Mouse (Mus musculus): ENCODE measurements around the gene Ces3b. TPM values are rescaled to one million over a fixed set of nuclear protein-coding genes. Genes with fewer than 3 reads are reported as not detected.
"Not testable (repeated sequence)": the region's sequence is repeated elsewhere in the genome, so short reads cannot be mapped to it uniquely, and the experiment has no call there.

Gene Ces3b
- not detected for total RNA-seq (2021)

DNA sequence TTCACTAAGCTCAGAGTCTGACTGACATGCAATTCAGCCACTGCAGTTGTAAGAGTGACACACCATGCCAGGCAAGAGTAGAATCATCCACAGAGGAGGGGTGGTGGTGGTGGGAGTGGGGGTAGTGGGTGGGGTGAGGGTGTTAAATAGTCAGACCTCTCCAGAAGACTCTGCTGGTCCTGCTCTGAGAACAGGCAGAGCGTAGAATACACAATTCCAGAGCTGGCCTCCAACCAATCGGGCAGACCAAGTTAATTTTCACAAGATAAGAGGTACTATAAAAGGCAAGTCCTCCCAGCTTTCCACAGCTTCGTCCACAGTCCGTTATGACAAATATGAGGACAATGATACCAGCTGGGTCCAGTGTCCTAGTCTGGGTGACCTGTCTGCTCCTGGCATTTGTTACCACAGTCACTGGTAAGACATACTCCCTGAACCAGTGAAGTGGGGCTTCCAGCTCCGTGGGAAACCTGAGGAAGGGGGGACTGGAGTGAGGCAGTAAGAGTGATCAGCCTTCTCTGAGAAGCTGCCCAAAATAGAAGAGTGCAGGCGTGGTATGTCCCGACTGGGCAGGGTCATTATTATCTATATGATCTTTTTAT lies at the start of gene Ces3b:
TSS of gene Ces3b (plus strand) at position 305 of the 602 bp plus-strand sequence.
- DNase-seq, result no peak
- intact Hi-C loops (cut with DNase I), result no loop called here

DNA sequence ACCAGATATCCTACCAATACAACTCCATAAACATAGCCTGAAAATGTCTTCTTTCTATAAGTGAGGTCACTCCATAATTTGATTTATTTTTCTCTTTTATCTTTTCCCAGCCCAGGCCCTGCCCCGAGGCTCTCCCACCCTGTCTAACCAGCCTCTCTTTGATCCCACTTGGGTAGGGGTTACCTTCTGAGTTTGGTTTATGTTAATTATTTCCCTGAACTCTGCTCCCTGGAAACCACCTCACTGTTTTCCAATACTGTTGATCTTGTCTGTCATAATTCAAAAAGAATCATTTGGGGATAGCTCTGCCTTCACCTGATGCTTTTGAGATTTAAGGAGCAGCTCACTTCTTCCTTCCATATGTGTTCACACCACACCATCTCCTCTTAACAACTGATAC lies 40.0 kb upstream of the Ces3b start:
- intact Hi-C loops (cut with DNase I), result no loop called here
- no peak for DNase-seq

DNA sequence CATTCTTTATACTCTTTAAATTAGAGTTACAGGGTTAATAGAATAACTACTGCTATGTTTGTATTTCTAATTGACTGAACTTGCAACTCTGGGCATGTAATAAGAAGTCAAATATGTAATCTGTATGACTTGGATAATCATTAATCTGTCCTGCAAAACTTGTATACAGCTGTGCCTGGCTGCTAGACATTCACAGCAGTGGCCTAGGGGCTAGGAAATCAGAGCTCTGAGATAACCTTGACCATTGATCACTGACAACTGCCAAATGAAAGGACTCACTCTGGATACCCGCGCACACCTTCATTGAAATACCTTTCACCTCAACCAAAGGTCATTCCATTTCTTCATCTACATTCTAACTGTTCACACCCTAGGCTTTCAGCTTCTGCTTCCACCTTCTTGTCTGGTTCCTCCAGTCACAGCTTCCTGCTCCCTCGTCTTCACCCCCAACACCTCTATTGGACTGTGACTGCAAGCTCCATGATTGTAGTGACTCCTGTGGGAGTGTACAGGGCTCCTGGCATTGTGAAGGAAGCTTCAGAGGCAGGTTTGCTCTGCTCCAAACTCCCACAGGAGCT lies 37.6 kb upstream of the Ces3b start:
- intact Hi-C loops (cut with DNase I), result no loop called here
- DNase-seq, result no peak

DNA sequence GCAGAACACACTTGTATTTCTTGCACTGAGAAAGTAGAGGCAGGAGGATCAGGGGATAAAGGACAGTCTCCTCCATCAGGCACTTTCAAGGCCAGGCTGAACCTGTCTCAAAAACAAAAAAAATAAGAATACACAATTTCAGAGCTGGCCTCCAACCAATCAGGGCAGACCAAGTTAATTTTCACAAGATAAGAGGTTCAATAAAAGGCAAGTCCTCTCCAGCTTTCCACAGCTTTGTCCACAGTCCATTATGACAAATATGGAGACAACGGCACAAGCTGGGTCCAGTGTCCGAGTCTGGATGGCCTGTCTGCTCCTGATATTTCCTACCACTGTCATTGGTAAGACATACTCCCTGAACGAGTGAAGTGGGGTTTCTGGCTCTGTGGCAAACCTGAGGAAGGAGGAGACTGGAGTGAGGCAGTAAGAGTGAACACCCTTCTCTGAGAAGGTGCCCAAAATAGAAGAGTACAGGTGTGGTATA lies 35.1 kb upstream of the Ces3b start, which contains the start of gene Ces3a:
TSS of gene Ces3a (plus strand) at position 231 of the 484 bp plus-strand sequence.
- intact Hi-C loops (cut with DNase I), result no loop called here

DNA sequence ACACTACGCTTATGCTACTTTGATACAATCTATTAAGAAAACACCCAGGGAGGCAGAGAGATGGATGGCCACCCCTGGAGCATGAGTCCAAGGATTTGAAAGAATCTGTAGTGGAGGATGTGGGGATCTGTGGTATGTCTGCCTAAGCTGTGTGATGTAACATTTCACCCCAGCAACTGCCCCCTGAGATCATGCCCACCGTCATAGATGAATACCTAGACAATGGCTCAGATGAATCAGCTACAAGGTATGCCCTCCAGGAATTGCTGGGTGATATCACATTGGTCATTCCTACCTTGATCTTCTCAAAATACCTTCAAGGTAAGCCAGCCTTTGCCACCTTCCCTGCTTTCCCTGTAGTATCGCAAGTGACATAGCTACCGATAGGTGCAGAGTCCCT lies 27.3 kb upstream of the Ces3b start:
- intact Hi-C loops (cut with DNase I), result no loop called here
- DNase-seq, result no peak

More for the DNA sequence above, 35.1 kb upstream of the Ces3b start, which contains the start of gene Ces3a:
- DNase-seq, result no peak

DNA sequence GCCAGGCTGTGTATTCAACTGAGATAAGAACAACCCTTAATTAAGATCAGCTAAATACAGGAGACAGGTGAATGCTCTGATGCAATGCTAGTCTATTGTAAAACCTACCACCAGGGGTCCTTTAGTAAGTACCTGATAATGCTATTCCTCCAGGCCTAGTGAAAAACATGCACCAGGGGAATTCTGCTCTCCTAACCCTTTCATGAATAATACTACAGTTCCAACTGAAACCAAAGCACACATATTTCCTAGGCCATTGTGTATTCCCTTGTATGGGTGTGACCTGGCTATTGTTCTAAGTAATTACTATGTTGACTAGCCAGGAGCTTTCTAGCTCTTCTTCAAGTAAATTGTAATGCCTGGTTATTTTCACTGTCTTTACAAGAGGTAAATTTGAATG lies 23.5 kb upstream of the Ces3b start:
- no peak for DNase-seq
- intact Hi-C loops (cut with DNase I), result no loop called here

DNA sequence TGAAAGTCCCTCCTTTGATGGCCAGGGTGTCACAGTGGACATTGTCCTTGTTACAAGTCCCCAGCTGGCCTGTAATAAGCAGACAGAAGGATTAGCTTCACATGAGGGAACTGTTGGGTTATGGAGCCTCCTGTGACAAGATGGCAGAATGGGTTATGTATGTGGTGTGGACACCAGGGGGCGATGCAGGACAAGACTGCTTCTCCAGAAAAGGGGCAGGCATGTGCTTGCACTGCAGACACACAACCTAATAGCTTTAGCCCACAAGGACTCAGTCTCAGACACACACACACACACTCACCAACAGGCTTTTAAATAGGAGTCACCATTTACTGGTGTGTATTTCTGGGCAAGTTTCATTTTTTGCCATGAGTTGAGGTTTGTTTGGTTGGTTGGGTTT lies 16.8 kb upstream of the Ces3b start:
- intact Hi-C loops (cut with DNase I), result no loop called here
- peak; percentile 67 for DNase-seq

DNA sequence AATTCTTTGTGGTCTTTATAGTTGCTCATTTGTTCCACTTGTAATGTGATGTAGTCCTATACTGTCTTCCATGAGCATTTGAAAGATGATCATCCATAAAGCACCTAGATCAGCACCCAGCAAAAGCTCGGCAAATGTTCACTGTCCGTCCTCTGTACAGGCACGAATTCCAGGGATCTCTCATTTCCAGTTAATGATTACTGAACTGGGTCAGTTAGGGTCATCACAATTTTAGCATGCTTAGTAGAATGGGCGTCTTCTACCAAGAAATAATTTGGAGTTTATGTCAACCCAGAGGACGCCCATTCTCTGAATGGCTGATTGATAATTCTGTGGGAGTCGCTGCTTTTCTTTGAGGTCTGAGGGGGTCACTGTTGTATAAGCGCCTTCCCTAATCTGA lies 15.6 kb upstream of the Ces3b start:
- intact Hi-C loops (cut with DNase I); DNase-seq: not testable (repeated sequence)

DNA sequence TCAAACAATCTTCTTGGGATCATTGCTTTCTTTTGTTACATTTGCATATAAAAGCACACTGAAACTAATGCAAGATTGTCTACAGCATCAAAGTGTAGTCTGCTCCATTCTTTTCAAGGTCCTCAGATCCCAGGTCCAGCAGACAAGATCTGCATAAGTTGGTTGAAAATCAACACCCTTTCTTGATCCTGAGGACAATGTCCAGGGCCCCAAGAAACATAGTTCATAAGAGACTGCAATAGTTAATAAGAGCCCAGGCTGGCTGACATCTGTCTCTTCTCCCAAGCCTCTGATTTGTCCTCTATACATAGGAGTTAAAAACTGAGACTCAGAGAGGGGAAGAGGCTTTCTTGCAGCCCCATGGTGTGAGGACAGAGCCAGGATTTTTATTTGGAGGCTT lies 14.6 kb upstream of the Ces3b start:
- intact Hi-C loops (cut with DNase I), result no loop called here

DNA sequence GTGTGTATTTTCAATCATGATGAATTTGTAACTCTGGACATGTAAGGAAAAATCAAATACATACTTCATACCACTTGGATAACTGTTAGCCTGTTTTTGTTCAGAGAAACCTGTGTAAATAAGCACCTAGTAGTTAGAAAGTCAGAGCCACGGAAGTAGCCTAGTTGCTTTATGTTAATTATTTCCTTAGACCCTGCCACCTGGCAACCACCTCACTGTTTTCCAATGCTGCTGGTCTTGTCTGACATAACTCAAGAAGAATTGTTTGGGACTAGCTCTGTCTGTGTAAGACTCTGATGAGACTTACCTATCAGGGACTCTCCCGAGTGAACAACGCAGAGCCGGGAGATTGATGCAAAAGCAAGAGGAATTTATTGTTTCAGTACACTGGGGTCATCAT lies 7.0 kb upstream of the Ces3b start:
- intact Hi-C loops (cut with DNase I), result no loop called here

More for the DNA sequence above, 14.6 kb upstream of the Ces3b start:
- no peak for DNase-seq

DNA sequence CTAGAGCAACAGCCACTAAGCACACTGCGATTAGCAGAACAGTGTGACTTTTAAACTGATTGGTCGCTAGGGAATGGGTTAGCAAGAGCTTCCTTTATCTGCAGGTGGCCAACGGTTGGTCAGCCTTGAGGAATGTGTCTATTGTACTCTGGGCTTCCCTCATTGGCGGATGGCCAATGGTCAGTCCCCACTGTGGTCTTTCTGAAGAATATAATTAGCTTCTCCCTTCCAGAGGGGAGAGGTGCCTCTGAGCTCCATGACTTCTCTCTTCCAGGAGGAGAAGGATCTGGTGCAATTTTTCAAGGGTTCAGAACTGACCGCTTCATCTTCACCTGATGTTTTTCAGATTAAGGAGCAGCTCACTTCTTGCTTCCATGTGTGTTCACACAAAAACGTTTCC lies 6.5 kb upstream of the Ces3b start:
- intact Hi-C loops (cut with DNase I), result no loop called here
- no peak for DNase-seq

More for the DNA sequence above, 7.0 kb upstream of the Ces3b start:
- DNase-seq, result no peak

DNA sequence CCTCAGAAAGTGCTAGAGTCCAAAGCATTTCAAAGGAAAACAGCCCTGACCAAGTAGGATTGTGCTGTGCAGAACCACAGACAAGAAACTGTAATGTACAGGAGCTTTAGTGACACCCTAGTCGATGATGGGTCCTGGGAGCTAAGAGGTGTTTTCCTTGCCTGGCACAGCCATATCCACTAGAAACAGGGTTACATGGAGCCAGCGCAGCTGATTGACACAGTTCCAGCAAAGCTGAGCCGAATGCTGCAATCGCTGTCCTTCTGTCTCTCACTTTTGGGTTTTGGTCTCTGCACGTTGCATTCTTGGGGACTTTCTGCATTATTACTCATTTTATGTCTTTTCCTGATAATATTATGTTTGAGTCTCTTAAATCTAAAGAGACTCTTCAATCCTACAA lies 5.0 kb upstream of the Ces3b start:
- no peak for DNase-seq
- intact Hi-C loops (cut with DNase I), result no loop called here

DNA sequence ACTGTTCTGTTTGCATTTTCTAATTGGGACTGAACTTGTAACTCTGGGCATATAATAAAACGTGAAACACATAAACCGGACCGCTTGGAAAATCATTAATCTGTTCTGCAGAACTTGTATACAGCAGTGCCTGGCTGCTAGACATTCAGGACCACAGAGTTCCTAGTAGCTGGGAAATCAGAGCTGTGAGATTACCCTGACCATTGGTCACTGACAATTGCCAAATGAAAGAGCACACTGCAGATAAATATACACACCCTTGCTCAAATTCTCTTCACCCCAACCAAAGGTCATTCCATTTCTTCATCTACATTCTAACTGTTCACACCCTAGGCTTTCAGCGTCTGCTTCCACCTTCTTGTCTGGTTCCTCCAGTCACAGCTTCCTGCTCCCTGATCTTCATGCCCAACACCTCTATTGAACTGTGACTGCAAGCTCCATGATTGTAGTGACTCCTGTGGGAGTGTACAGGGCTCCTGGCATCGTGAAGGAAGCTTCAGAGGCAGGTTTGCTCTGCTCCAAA lies 2.7 kb upstream of the Ces3b start:
- intact Hi-C loops (cut with DNase I), result no loop called here
- no peak for DNase-seq

DNA sequence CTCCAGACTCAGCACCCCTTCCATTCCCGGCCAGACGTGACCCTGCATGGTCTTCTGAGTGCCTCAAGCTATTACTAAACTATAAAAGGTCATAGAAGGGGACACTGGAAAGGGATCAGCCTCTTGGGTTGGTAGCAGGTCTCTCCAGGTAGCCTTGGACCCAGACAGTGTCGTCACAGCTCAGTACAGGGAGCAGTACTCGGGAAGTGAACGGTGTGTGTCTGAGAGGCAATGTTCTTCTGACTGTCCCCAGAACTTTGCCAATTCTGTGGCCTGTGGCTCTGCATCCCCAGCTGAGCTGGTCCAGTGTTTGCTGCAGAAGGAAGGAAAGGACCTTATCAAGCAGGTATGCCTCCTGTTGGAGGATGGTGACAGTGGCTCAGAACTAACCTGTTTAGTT lies 4.6 kb downstream of the Ces3b start:
- intact Hi-C loops (cut with DNase I); DNase-seq: not testable (repeated sequence)

DNA sequence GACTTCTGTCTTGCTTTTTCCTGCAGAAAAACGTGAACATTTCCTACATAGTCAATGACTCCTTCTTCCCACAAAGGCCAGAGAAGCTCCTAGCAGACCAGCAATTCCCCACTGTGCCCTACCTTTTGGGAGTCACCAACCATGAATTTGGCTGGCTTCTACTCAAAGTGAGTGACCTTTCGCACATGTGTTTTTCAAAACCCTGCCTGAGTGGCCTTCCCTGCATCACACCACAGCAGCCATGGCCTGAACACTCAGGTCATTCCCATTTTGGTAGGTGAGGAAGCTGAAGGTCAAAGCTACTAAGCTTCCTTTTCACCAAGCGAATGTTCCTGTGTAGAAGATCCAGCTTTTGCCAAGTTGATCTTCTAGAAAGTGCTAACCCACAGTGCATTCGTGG lies 5.0 kb downstream of the Ces3b start:
- intact Hi-C loops (cut with DNase I), result no loop called here

DNA sequence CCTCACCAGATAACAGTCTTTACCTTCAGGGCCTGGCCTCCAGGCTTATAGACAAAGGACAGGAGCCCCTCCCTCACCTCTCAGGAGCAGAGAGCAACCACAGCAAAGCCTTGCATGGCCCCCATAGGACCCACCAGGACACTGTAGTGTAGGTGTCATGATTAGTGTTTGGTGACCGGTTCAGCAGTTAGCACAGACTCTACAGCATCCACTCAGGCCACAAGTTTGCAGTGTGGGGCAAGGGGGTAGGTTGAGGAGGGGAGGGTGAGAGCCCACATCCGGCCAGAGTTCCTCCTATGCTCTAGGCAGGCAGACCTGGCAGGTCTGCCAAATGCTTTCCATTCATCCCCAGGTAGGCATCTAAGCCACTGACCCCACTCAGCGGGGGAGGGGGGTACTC lies 10.4 kb downstream of the Ces3b start:
- no peak for DNase-seq
- intact Hi-C loops (cut with DNase I), result no loop called here

More for the DNA sequence above, 5.0 kb downstream of the Ces3b start:
- DNase-seq, result no peak

DNA sequence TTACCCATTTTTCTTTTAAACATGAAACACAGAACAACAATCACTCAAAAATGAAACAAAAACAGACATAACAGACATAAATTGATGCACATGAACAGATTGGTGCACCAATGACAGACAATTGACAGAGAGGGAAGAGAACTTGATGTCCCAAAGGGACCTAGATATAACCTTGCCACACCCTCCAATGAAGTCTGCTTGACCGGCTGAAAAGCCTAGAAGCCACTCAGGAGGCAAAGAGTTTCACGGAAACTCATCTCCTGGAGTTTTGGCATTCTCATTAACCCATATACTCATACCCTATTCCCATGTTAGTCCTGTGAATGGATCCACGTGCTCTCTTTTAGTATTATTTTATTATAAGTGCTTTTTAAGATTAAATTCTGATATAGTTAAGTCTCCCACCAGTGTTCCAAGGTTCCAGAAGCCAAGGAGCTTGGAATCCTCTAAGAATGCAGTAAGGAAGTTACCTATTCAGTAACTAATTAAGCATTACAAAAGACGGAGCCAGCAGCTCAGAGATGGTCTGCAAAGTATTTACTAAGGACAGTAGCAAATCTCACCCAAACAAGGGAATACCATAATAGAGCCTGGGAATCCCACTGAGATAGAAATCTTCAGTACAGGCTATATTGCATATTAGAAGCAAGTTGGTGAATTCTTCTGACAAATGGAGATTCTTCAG lies 18.7 kb downstream of the Ces3b start:
- DNase-seq; intact Hi-C loops (cut with DNase I): not testable (repeated sequence)

DNA sequence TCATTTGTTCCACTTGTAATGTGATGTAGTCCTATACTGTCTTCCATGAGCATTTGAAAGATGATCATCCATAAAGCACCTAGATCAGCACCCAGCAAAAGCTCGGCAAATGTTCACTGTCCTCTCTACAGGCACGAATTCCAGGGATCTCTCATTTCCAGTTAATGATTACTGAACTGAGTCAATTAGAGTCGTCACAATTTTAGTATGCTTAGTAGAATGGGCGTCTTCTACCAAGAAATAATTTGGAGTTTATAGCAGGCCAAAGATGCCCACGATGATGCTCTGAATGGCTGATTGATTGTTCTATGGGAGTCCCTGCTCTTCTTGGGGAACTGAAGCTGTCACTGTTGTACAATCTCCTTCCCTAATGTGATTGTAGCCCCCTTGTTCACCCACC lies 20.1 kb downstream of the Ces3b start:
- intact Hi-C loops (cut with DNase I); DNase-seq: not testable (repeated sequence)

DNA sequence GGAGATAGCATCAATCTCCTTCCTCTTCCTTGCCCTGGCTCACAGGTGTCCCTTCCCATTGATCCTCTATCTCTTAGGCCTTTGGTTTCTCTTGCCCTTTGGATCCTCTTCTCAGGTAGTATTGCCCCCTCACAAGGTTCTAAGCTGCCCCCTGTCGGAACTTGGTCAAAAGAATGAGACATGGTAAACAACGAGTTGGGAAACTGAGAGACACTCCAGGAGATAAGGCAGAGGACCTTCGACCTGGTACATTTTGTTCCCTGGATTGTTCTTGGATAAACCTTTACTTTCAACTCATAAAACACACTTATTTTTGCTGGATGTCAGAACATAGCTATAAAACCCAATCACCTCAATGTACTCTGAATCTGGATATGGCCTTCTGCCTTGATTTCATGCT lies 20.7 kb downstream of the Ces3b start:
- no peak for DNase-seq
- intact Hi-C loops (cut with DNase I), result no loop called here

DNA sequence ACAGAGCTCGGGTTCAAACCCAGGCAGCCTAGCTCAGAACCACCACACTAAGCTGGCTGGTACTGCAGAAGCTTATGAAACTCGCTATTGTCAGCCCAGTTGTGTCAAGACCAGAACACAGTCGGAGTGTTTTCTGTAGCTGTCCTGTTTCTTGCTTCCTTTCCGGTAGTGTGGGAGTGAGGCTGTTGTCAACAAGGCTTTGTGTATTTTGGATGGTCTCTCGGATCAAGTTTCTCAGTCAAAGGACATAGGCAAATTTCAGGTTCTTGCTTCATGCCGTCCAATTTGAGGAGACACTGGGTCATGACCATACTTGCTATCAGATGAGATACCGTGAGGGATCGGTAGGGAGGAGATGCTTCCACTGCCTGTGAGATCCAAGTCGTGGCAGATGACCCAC lies 46.3 kb downstream of the Ces3b start:
- no peak for DNase-seq
- intact Hi-C loops (cut with DNase I), result loop anchor here (10.0 kb wide), 1 partner anchor 85 kb away; no protein-coding TSS in a partner anchor

DNA sequence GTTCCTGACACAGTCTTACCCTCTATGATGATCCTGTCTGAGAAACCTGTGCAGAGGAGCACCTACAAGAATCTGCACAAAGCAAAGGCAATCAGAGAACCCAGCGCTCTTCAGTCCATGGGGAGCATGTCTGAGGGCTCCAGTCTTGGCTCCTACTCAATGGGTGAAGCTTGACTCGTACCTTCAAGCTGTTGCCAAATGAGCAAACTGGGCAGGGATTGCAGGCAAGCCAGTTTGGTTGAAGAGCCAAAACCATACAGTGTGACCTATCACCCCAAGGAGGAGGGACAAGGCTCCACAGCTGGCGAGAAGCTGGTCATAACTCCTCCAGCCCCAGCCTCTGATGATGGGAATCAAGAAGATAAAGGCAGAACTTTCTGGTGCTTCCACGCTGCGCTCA lies 48.0 kb downstream of the Ces3b start, which contains the start of gene Ces4a:
TSS of gene Ces4a (plus strand) at position 292 of the 400 bp plus-strand sequence.
- DNase-seq, result no peak
- intact Hi-C loops (cut with DNase I), result no loop called here

DNA sequence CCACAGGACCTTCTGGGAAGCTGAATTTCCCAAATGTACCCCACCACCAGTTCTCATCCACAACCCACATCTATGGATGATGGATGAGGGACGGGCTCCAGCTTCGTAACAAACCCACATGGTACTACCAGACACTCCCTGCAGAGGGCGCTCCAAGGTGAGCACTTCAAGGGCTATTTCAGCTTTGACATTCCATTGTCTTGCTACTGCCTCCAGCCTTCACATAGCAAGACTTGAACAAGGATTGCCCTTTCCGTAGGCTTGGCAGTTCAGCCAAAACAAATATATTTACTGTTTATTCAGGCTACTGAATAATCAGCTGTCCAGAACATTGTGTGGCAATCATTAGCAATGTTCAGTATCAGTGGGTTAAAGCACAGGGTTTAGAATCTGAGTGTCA lies 54.9 kb downstream of the Ces3b start:
- intact Hi-C loops (cut with DNase I), result no loop called here
- peak; percentile 68 for DNase-seq

Data from left cerebral cortex, postnatal 4 days (tissue).